Mouse (Mus musculus) left cerebral cortex, adult 11 months (tissue): ENCODE measurements at regions not wholly inside any gene's neighbourhood (a gene's known extent, or its start where the extent isn't known, plus 50 kb on each side); places are given as distances from the start of the nearest gene placed in this dataset.
A peak's percentile ranks its signal among the peaks of the same experiment; 100 is the strongest.

Experiments
- DNase-seq: peaks from one replicate; pipeline ENCODE4 v3.0.0; 2022; ENCODE audit warnings: low spot score

- no peak for DNase-seq
These were observed 151.8 kb upstream of the Atxn1 start for GRCm38 (mm10) chr13:46116576-46116975.

DNA sequence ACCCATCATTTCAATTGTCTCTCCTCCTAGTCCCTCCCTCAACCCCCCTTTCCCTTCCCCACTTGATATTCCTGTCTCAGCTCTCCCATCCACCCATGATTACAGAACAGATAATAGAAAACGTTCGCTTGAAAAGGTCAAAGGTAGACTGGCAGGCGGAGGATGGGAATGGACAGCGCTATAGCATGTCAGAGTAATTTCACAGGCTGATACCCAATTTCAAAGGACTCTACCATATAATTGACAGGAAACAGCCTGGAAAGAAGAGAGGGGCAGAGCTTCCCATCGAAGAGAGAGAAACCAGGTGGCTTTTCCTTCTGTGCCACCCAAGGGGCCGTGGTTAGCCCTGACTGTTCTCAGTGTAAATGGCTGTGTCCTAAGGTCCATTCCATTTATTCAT is 140.2 kb upstream of the Atxn1 start:
- no peak for DNase-seq

GRCm38 (mm10) chr13:46098621-46099020 is 133.8 kb upstream of the Atxn1 start:
- DNase-seq = no peak

GRCm38 (mm10) chr13:46098131-46098530 is 133.3 kb upstream of the Atxn1 start:
- no peak for DNase-seq

GRCm38 (mm10) chr13:46096968-46097367 is 132.2 kb upstream of the Atxn1 start:
- DNase-seq = no peak

DNA sequence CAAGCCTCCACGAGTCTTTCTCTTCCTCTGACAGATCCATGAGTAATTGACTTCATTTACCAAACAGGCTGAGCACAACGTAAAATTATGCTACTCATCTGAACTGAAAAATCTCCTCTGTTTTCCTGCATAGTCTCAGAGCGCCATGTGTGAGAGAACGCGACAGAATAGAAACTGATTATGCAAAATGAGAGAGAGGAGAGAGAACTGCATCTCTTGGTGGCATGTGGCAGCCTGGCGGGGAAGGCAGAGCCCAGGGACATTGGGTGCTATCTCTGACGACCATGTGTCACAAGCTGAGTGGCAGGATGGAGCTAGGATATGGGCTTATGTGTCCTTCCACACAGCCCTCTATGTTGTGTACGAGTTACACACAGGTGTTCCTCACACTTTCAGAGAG is 131.6 kb upstream of the Atxn1 start:
- DNase-seq = no peak

DNA sequence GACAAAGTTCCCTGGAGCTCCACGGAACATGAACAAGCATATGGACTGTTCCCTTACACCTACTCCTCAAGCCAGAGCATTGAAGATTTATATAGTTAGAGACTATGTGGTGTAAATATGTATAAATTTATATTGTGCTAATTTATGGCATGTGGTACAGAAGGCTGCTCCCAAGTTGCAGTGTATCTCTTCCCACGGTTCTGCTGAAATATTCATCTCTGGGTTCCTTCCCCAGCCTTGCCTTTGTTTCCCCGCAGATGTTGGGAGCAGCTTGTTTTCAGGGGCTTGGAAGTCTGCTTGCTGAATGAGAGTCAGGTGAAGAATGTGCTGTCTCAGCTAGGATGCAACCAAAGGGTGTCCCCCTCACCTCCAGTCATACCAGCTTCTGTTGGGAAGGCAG is 128.0 kb upstream of the Atxn1 start:
- no peak for DNase-seq

GRCm38 (mm10) chr13:46091109-46091508 is 126.3 kb upstream of the Atxn1 start:
- no peak for DNase-seq

DNA sequence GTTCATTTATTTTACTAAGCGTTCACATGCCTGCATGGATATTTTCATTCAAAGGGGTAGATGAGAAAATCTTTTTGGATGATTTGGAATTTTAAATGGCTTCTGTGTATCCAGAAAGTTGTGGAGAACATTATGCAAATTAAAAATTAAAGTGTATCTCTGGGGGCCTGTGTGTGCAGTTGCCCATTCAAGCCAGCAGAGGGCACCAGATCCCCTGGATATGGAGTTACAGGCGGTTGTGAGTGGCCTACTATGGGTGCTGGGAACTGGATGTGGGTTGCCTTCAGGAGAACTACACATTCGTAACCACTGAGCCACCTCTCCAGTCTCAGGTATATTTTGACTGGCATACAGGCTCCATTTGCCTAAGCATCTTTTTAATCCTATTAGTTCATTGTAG is 123.4 kb upstream of the Atxn1 start:
- no peak for DNase-seq

DNA sequence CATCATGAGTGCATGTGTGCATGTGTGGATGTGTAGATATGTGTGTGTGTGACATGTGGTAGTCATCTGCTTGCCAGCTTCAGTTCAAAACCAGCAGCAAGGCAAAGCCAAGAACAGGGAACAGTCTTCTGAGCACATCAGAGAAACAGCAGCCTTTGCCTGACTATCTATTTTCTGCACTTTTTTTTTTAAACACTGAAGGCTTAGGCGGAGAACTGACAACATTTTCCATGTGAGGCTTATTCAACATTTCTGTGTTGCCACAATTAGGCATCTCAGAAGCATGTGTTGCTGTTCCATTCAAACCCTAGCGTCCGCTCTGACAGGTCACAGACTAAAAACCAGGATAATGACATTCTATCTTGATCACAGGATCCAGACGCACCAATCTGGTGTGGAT is 122.9 kb upstream of the Atxn1 start:
- DNase-seq = no peak

DNA sequence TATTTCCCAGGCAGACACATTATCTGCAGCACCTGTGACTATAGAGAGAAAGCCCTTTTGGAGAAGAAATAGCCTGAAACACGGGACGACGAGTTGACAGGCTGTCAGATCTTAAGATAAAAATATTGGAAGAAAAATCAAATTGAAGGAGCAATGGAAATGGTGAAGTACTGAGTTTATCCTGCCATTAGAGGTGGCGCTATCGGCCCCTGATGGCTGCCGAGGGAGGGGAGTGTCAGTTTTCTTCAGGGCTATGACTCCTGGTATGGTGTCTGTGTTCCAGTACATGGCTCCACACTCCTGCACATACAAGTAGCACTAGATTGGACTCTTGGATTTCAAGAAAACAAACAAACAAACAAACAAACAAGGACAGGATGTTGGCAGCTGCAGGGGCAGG is 112.1 kb upstream of the Atxn1 start:
- no peak for DNase-seq

DNA sequence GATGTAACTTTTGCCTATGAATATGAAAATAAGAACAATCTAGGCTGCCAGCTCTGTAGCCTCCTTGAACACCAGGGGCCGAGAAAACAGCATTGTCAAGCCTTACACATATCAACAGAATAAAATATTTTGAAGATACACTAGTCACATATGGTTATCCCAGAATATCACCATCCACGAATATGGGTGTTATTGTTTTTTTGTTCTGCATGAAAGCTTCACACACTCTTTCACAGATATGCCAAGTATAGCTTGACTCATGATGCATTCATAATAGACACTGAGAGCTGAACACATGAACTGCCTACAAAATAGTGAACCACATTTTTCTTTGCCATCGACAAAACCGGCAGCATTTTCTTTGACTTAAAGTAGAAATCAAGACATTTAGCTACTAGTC is 106.9 kb upstream of the Atxn1 start:
- DNase-seq = no peak

DNA sequence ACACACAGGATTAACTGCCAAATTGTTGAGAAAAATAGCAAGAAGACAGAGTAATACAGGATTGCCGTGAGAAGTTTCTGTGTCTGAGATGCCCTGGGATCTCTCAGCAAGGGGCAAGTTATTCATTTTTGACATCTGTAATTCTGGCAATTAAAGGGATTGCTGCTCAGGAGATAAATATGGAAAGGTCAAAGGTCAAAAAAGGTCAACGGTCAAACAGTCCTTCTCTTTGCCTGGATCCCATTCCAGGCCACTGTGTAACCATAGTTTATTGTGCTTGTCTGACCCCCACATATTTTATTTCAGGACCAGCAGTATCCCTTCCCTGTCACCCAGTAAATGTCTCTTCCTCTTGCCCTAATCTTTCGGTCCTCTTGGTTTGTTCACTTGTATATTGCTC is 104.8 kb upstream of the Atxn1 start:
- DNase-seq = no peak

GRCm38 (mm10) chr13:46062758-46063157 is 98.0 kb upstream of the Atxn1 start:
- no peak for DNase-seq

- no peak for DNase-seq
These were observed 95.1 kb upstream of the Atxn1 start for GRCm38 (mm10) chr13:46059870-46060269.

GRCm38 (mm10) chr13:46058862-46059261 is 94.1 kb upstream of the Atxn1 start:
- DNase-seq = no peak

DNA sequence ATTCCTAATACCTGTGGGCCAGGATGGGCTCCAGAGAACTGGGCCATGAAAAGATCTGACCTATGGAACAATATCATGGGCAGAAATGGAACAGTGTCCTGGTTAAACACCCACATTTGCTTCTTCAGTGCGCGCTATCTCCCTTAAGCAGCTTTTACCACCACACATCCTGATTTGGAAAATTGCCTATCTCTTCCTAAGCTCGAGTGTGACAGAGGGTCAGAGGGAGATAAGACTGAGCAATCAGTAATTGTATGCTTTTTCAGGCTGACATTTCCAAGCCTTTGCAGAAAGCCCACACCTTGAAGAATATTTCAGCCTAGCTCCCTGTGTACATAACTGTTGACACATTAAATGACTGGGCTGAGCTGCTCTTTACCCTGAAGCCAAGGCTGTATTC is 93.5 kb upstream of the Atxn1 start:
- no peak for DNase-seq

DNA sequence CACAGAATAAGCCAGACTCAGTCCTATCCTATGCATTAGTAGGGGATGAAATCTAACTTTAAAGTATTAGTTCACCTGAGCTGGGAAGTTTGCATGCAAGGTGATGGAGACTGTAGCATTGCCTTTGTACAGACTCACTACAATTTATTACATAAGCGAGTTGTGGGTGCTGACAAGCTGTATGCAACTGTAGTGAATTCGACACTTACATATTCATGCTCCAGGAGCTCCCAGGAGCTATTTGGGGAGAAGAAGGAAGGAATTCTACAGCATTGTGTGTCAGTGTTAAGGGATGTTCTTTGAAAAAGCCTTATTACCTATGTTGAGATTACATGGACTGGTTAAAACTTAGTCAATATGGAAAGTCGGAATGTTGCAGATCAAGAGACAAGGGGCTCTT is 90.6 kb upstream of the Atxn1 start:
- no peak for DNase-seq

GRCm38 (mm10) chr13:46043568-46043967 is 78.8 kb upstream of the Atxn1 start:
- no peak for DNase-seq

DNA sequence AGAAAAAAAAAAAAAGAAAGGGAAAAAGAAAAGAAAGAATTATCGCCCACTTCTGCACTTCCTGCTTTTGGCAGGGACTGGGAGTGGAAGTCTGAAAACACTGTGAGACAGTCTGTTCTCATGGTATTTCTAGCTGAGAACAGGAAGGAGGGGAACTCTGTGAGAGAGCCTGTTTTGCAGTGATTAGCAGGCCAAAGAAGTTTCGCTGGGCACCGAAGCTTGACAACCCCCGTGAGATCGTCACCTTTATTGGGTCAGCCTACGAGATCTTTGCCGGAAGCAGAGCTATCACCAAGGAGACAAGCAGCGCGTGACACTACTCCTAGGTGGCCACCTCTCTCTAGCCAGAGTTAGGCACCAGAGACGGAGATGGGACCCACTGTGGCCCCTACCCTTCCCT is 78.2 kb upstream of the Atxn1 start:
- DNase-seq = peak; percentile 40

DNA sequence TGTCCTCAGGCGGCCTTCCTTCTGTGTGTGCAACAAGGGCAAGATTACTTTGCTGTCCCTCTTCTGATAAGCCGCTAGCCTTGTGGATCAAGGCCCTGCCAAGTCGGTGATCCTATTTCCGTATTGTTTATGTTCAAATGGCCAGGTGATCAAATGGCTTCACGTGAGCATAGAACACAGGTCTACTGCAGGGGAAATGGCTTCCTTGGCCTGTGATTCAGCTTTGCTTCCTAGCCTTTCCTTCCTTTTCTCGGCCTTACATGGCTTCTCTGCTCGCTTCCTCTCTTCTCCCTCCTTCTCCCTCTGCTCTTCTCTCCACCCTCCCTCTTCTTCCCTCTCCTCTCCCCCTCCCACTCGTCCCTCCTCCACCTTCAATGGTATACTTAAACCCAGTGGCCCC is 77.4 kb upstream of the Atxn1 start:
- no peak for DNase-seq

GRCm38 (mm10) chr13:46041475-46041874 is 76.7 kb upstream of the Atxn1 start:
- DNase-seq = no peak

DNA sequence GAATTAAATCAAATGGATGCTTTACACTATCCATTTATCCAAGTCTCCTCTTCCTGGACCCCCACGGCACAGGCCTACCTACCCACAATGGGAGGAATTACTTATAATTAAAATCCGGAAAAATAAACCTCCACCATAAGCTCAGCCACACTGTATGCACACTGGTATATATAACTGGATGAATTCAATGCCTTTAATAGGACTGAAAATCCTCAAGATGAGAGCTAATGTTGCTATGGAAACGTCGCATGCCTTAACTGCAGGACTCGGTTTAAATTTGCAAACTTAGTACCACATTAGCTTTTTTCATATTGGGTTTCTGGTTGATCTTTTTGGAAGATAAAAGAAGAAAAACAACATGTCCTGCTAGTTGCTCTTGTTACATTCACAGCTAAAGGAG is 75.3 kb upstream of the Atxn1 start:
- no peak for DNase-seq

- peak; percentile 15 for DNase-seq
These were observed 73.9 kb upstream of the Atxn1 start for GRCm38 (mm10) chr13:46038441-46039331.
